Mouse (Mus musculus) lung, postnatal 0 days (tissue): ENCODE measurements at regions not wholly inside any gene's neighbourhood (a gene's known extent, or its start where the extent isn't known, plus 50 kb on each side); places are given as distances from the start of the nearest gene placed in this dataset.

Experiments used
- CTCF ChIP-seq: IDR thresholded peaks from 2 replicates; pipeline ENCODE4 v1.5.1; 2016; ENCODE audit warnings: antibody characterized with exemption, mild to moderate bottlenecking
- EP300 ChIP-seq: IDR thresholded peaks from 2 replicates; pipeline ENCODE4 v1.6.1; 2016; ENCODE audit warnings: antibody characterized with exemption, mild to moderate bottlenecking, control low read depth

GRCm38 (mm10) chr1:124416762-124417161 is 371.4 kb upstream of the Dpp10 start:
- TF ChIP-seq CTCF (no peak), EP300 (no peak)
